Mouse (Mus musculus): ENCODE data around the gene Ctsq.
"Not testable (repeated sequence)": the region's sequence is repeated elsewhere in the genome, so short reads cannot be mapped to it uniquely, and the experiment has no call there.

The Ctsq gene

GRCm38 (mm10) chr13:61040531-61040930 lies at the start of gene Ctsq:
Gene Ctsq (minus strand): TSS chr13:61040631.
- DNase-seq (ENCODE audit: low read depth, low spot score): no peak

GRCm38 (mm10) chr13:61022785-61023184 lies 17.6 kb downstream of the Ctsq start:
- no peak for DNase-seq (ENCODE audit: low read depth, low spot score)

- DNase-seq (ENCODE audit: low read depth, low spot score): no peak
Observed at GRCm38 (mm10) chr13:61021844-61022243, 18.6 kb downstream of the Ctsq start.

DNA sequence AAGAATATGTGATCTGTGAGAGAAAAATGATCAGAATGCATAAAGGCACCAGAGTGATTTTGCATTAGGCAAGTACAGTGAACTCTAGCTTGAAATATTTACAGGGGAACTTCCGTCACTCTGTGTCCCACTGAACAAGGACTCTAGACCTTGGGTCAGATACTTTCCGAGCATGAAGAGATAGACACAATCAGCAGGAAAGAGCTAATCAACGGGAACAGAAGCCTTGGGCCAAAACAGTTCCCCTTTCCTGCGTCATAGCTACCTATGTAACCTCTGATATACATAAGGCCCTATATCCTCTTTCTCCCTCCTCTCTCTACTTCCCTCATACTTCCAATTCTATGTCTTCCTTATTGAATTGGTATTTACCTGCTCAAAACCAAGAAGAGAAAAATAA lies 30.3 kb downstream of the Ctsq start:
- DNase-seq (ENCODE audit: low read depth, low spot score): no peak

GRCm38 (mm10) chr13:61005859-61006258 lies 34.6 kb downstream of the Ctsq start, which contains the start of gene Ctsj:
Gene Ctsj (minus strand): TSS chr13:61005959.
- no peak for DNase-seq (ENCODE audit: low read depth, low spot score)

- DNase-seq (ENCODE audit: low read depth, low spot score): no peak
Observed at GRCm38 (mm10) chr13:60997600-60997999, 42.8 kb downstream of the Ctsq start.

- not testable (repeated sequence) for DNase-seq (ENCODE audit: low read depth, low spot score)
Observed at GRCm38 (mm10) chr13:60986915-60987314, 53.5 kb downstream of the Ctsq start.
